Mouse (Mus musculus): ENCODE measurements around the gene Mbtd1. TPM values are rescaled to one million over a fixed set of nuclear protein-coding genes. Genes with fewer than 3 reads are reported as not detected.
A peak's percentile ranks its signal among the peaks of the same experiment; 100 is the strongest.

Gene Mbtd1
- 23.6 and 24.3 TPM in 2 replicates for polyA plus RNA-seq (2014; fragmentation: Nextera tagmentation; extraction: Ambion mirVana)

DNA sequence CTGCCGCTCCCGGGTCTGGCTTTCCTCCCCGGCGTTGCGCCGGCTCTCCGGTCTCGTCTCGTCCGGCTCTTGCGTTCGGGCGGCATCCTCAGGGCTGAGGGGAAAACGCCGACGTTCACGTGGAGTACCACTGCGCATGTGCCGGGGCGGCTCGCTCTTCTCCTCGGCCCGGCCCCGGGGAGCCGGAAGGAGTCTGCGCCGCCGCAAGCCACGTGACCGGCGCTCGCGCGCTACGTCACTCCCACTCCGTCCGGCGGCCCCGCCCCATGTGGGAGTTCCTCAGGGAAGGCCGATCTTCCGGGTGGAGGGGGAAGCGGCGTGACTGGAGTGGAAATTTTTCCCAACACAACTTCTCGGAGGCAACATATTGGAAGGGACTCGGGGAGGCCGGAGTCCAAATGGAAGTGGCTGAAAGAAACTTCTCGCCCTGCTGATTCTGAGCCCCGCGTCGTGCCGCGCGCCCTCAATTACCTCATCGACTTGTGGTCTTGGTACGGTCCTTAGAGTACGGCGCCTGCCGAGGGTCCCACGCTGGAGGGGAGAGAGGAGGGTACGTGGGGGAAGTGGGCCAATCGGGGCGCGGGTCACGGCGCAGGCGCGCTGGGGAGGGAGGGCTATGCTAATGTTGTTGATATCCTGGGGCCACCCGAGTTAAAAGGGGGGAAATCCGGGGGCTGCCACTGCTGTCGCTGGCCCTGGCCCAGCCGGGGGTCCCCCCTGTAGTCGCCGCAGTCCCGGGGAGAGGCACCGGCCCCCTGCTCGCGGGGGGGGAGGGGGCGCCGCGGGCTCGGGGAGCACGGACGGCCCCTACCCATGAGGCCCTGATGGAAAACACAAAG lies at the start of gene Mbtd1, which contains the start of gene Utp18:
Gene Mbtd1, plus strand, starts transcription at position 281 of the 839 bp plus-strand sequence.
Gene Utp18, minus strand, starts transcription at position 195 of the 839 bp plus-strand sequence.
- peak; percentile 96 for ATAC-seq (ENCODE audit: insufficient read depth)
- H3K36me3 ChIP-seq (ENCODE audit: insufficient read depth), result peaks cover 22% of the 10 kb centered on the region

GRCm38 (mm10) chr11:93847342-93847741 lies 38.3 kb upstream of the Mbtd1 start:
- H3K9me3 ChIP-seq (ENCODE audit: low read depth, low read length), result no peaks in the 10 kb centered on the region
- H3K36me3 ChIP-seq (ENCODE audit: insufficient read depth), result no peaks in the 10 kb centered on the region
- no peak overlapping the region for H3K27ac ChIP-seq (ENCODE audit: low read depth)
- H3K4me3 ChIP-seq (ENCODE audit: low read depth, low read length), result no peak overlapping the region
- H3K4me2 ChIP-seq, result no peak overlapping the region
- 42% methylated on average over 2 of the region's 2 CpGs for WGBS
- no peaks in the 10 kb centered on the region for H3K27me3 ChIP-seq (ENCODE audit: insufficient read depth, low read length)
- no peak for DNase-seq
- TF ChIP-seq CTCF (IDR thresholded peaks at IDR 0.05; ENCODE audit: low read depth), result no peak
- no peaks in the 10 kb centered on the region for H3K4me1 ChIP-seq (ENCODE audit: insufficient read depth)
- H3K9ac ChIP-seq, result no peak overlapping the region
- no peak for ATAC-seq (ENCODE audit: insufficient read depth)

More for the DNA sequence above, at the start of gene Mbtd1, which contains the start of gene Utp18:
- Histone ChIP-seq H3K27me3 (ENCODE audit: insufficient read depth, low read length) (no peaks in the 10 kb centered on the region), H3K4me2 (peak within 1 kb of the TSS; percentile 89), H3K4me3 (ENCODE audit: low read depth, low read length) (peak within 1 kb of the TSS; percentile 99), H3K4me1 (ENCODE audit: insufficient read depth) (peaks cover 5% of the 10 kb centered on the region; the same call in 1 of the 2 replicates), H3K9ac (peak within 1 kb of the TSS; percentile 90), H3K9me3 (ENCODE audit: low read depth, low read length) (no peaks in the 10 kb centered on the region), H3K27ac (ENCODE audit: low read depth) (peak within 1 kb of the TSS; percentile 94)
- no peak for TF ChIP-seq CTCF (IDR thresholded peaks at IDR 0.05; ENCODE audit: low read depth)
- peak; percentile 99 for DNase-seq
- WGBS, result under 1% methylated on average over 81 of the region's 83 CpGs

- Histone ChIP-seq H3K4me1 (ENCODE audit: insufficient read depth) (no peaks in the 10 kb centered on the region), H3K9ac (no peak overlapping the region), H3K9me3 (ENCODE audit: low read depth, low read length) (no peaks in the 10 kb centered on the region), H3K4me3 (ENCODE audit: low read depth, low read length) (no peak overlapping the region), H3K4me2 (no peak overlapping the region), H3K27me3 (ENCODE audit: insufficient read depth, low read length) (no peaks in the 10 kb centered on the region), H3K27ac (ENCODE audit: low read depth) (no peak overlapping the region), H3K36me3 (ENCODE audit: insufficient read depth) (no peaks in the 10 kb centered on the region)
- no peak for DNase-seq
- no peak for TF ChIP-seq CTCF (IDR thresholded peaks at IDR 0.05; ENCODE audit: low read depth)
- 77% methylated on average over 3 of the region's 3 CpGs for WGBS
- ATAC-seq (ENCODE audit: insufficient read depth), result no peak
Measured at GRCm38 (mm10) chr11:93852546-93852945, 33.1 kb upstream of the Mbtd1 start.

DNA sequence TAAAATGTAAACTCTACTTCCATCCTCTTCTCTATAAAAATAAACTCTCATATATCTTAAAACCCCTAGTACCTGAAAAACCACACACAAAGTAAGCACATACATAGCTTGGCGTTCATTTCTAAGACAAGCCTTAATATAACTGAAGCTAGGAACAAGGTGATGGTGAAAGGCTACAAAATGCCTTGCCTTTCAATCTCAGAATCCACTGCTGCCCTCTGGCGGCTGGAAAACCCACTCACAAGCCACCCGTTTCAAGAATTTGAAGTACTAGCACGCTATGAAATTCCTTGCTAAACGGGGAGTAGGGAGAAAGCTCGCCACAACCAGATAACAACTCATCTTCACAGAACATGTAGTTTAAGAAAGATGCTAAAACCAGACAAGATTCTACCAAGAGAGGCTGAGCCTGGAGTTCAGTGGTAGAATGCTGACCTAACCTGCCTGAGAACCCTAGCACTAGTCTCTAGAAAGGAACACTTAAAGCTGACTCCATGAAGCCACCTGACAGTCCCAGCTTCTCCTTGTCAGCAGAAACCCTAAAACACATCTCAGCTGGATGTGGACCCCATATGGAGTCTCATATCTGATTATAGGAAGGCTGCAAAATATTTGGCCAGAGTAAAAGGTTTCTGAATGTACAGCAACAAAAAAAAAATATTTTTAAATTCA lies 29.2 kb upstream of the Mbtd1 start:
- Histone ChIP-seq H3K9me3 (ENCODE audit: low read depth, low read length) (no peaks in the 10 kb centered on the region), H3K4me1 (ENCODE audit: insufficient read depth) (no peaks in the 10 kb centered on the region), H3K27me3 (ENCODE audit: insufficient read depth, low read length) (no peaks in the 10 kb centered on the region), H3K9ac (no peak overlapping the region), H3K27ac (ENCODE audit: low read depth) (no peak overlapping the region), H3K4me2 (no peak overlapping the region), H3K36me3 (ENCODE audit: insufficient read depth) (peaks cover 15% of the 10 kb centered on the region; the same call in 1 of the 2 replicates), H3K4me3 (ENCODE audit: low read depth, low read length) (no peak overlapping the region)
- 3% methylated on average over 6 of the region's 6 CpGs for WGBS
- peak; percentile 84 for TF ChIP-seq CTCF (IDR thresholded peaks at IDR 0.05; ENCODE audit: low read depth)
- DNase-seq, result peak; percentile 92
- ATAC-seq (ENCODE audit: insufficient read depth), result no peak

GRCm38 (mm10) chr11:93860540-93861172 lies 25.0 kb upstream of the Mbtd1 start:
- no peak for TF ChIP-seq CTCF (IDR thresholded peaks at IDR 0.05; ENCODE audit: low read depth)
- Histone ChIP-seq H3K9me3 (ENCODE audit: low read depth, low read length) (no peaks in the 10 kb centered on the region), H3K9ac (no peak overlapping the region), H3K27me3 (ENCODE audit: insufficient read depth, low read length) (no peaks in the 10 kb centered on the region), H3K36me3 (ENCODE audit: insufficient read depth) (peaks cover 42% of the 10 kb centered on the region), H3K4me2 (no peak overlapping the region), H3K4me1 (ENCODE audit: insufficient read depth) (no peaks in the 10 kb centered on the region), H3K4me3 (ENCODE audit: low read depth, low read length) (no peak overlapping the region), H3K27ac (ENCODE audit: low read depth) (no peak overlapping the region)
- 89% methylated on average over 1 of the region's 1 CpGs for WGBS
- DNase-seq, result no peak
- ATAC-seq (ENCODE audit: insufficient read depth), result no peak

GRCm38 (mm10) chr11:93861193-93861592 lies 24.5 kb upstream of the Mbtd1 start:
- Histone ChIP-seq H3K4me3 (ENCODE audit: low read depth, low read length) (no peak overlapping the region), H3K27ac (ENCODE audit: low read depth) (no peak overlapping the region), H3K9me3 (ENCODE audit: low read depth, low read length) (no peaks in the 10 kb centered on the region), H3K27me3 (ENCODE audit: insufficient read depth, low read length) (no peaks in the 10 kb centered on the region), H3K36me3 (ENCODE audit: insufficient read depth) (peaks cover 46% of the 10 kb centered on the region), H3K4me1 (ENCODE audit: insufficient read depth) (no peaks in the 10 kb centered on the region), H3K4me2 (no peak overlapping the region), H3K9ac (no peak overlapping the region)
- ATAC-seq (ENCODE audit: insufficient read depth) (no peak), DNase-seq (no peak)
- 91% methylated on average over 2 of the region's 2 CpGs for WGBS
- no peak for TF ChIP-seq CTCF (IDR thresholded peaks at IDR 0.05; ENCODE audit: low read depth)
